Mouse (Mus musculus) C2C12 (cell line): ENCODE data around the gene Greb1. TPM values are rescaled to one million over a fixed set of nuclear protein-coding genes. Genes with fewer than 3 reads are reported as not detected.

Source experiments
- H3K27me3 ChIP-seq: one replicate; pipeline ENCODE4 v1.6.1; 2011; ENCODE audit not compliant: control insufficient read depth, insufficient read depth, insufficient read length
- H3K36me3 ChIP-seq: one replicate; pipeline ENCODE4 v1.6.1; 2011; ENCODE audit not compliant: control insufficient read depth, insufficient read depth
- H3K4me3 ChIP-seq: one replicate; pipeline ENCODE4 v1.5.1; 2011; ENCODE audit warnings: mild to moderate bottlenecking, control low read depth; ENCODE audit not compliant: poor library complexity, insufficient read depth, severe bottlenecking
- H3K79me2 ChIP-seq: one replicate; pipeline ENCODE4 v1.6.1; 2011; ENCODE audit not compliant: control insufficient read depth, insufficient read depth
- H3K79me3 ChIP-seq: one replicate; pipeline ENCODE4 v1.6.1; 2011; ENCODE audit warnings: low read depth, control low read depth
- H3ac ChIP-seq: one replicate; pipeline ENCODE3; 2011; ENCODE audit warnings: low read depth; ENCODE audit not compliant: control insufficient read depth, insufficient read length
- CEBPB ChIP-seq: IDR thresholded peaks from one replicate; pipeline ENCODE4 v1.6.1; 2011; ENCODE audit warnings: low read depth, mild to moderate bottlenecking, control low read depth, moderate library complexity
- CTCF ChIP-seq: IDR thresholded peaks from one replicate; pipeline ENCODE4 v1.5.1; 2011; ENCODE audit not compliant: control insufficient read depth, insufficient read depth, insufficient read length
- FOSL1 ChIP-seq: IDR thresholded peaks from one replicate; pipeline ENCODE4 v1.8.0; 2011; ENCODE audit warnings: mild to moderate bottlenecking, low read length; ENCODE audit not compliant: poor library complexity, insufficient read depth, severe bottlenecking
- MAX ChIP-seq: IDR thresholded peaks from one replicate; pipeline ENCODE4 v1.6.1; 2011; ENCODE audit warnings: mild to moderate bottlenecking, control low read depth
- MYOD1 ChIP-seq: IDR thresholded peaks from one replicate; pipeline ENCODE4 v1.6.1; 2011; ENCODE audit warnings: low read depth; ENCODE audit not compliant: control insufficient read depth, insufficient read length
- MYOG ChIP-seq: IDR thresholded peaks from one replicate; pipeline ENCODE4 v1.6.1; 2011; ENCODE audit not compliant: control insufficient read depth, insufficient read length; ENCODE audit errors: extremely low read depth
- USF1 ChIP-seq: IDR thresholded peaks from one replicate; pipeline ENCODE4 v1.6.1; 2011; ENCODE audit warnings: low read depth, mild to moderate bottlenecking, control low read depth, moderate library complexity
- polyA plus RNA-seq: library from polyadenylated mRNA; unstranded; fragments of >200 nt; fragmentation: generic; extraction: Trizol; gene quantifications from one replicate; pipeline ENCODE4 v1.2.1, GENCODE M21; 2012; ENCODE audit warnings: missing spikeins

The Greb1 gene
- polyA plus RNA-seq, 1 experiment, result 0.04 TPM

DNA sequence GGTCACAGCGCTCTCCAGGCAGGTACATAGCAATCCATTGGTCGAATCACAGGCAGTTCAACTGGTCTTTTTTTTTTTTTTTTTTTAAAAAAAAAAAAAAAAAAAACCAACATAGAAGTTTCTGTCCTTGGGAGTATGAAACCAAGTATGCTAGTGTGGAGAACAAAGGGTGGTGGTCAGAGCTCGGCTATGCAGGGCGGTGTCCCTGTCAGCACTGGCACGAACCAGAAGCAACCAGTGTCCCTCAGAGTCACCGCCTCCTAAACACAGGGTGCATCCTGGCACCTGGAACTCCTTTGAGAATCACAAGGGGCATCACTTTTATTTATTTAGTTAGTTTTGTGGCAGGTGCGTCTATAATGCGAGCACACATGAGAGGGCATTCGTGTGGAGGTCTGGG, 47.1 kb downstream of the Greb1 start:
- Histone ChIP-seq H3K79me2 (no peaks in the 10 kb centered on the region), H3K36me3 (no peaks in the 10 kb centered on the region), H3K4me3 (no peak overlapping the region), H3K79me3 (no peaks in the 10 kb centered on the region), H3ac (no peak overlapping the region), H3K27me3 (peaks cover 36% of the 10 kb centered on the region)
- TF ChIP-seq CEBPB (no peak), MYOG (no peak), CTCF (no peak), MYOD1 (no peak), USF1 (no peak), FOSL1 (no peak), MAX (no peak)

DNA sequence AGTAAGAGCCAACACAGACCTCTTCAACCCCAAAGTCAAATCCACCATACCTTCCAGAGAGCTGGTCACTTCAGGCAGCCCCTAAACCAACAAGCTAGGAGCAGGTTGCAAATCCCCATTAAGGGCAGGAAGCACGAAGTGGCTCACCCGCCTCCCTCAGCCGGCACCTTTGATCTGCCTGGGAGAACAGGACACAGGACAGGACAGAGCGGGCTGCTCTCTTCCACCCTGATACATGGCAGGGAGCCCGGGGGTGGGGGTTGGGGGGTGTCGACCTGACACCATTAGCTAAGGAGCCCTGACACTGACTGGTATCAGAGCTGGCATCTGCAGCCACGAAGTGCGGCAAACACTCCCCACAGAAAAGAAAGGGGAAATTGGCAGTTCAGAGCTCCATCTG, 47.6 kb downstream of the Greb1 start:
- H3K79me2 ChIP-seq, result no peaks in the 10 kb centered on the region
- no peaks in the 10 kb centered on the region for H3K79me3 ChIP-seq
- TF ChIP-seq MYOG (no peak), MYOD1 (no peak), MAX (no peak), CEBPB (no peak), USF1 (no peak), CTCF (no peak), FOSL1 (no peak)
- peaks cover 36% of the 10 kb centered on the region for H3K27me3 ChIP-seq
- no peak overlapping the region for H3ac ChIP-seq
- no peak overlapping the region for H3K4me3 ChIP-seq
- no peaks in the 10 kb centered on the region for H3K36me3 ChIP-seq

DNA sequence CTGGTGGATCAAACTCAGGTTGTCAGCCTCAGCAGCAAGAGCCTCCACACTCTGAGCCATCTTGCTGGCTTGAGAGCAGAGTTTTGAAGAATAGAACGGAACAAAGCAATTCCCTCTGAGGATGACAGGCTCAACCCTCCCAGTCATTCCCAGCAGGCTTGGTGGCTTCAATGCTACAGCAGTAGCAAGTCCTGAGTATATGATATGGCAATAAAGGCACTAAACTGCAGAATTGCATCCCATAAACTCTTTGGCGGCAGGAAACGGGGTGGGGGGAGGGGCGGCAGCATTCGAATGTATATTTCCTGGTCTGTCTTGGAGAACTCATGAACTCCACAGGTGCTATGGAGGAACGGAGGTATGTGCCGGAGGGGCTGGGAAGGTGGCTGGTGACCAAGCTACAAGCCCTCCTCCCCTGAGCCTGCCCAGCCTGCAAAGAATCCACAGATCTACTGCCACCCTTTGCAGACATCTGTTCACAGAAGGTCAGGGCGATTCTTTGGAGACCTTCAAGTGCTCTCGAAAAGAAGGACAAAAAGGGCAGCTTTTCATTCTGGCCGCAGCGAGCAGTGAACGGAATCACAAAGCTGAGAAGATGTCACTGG, 48.3 kb downstream of the Greb1 start:
- Histone ChIP-seq H3K4me3 (no peak overlapping the region), H3K27me3 (peaks cover 36% of the 10 kb centered on the region), H3K36me3 (no peaks in the 10 kb centered on the region), H3K79me2 (no peaks in the 10 kb centered on the region), H3K79me3 (no peaks in the 10 kb centered on the region), H3ac (no peak overlapping the region)
- TF ChIP-seq MYOG, result no peak
- no peak for TF ChIP-seq MYOD1
- no peak for TF ChIP-seq MAX
- no peak for TF ChIP-seq CEBPB
- no peak for TF ChIP-seq USF1
- no peak for TF ChIP-seq CTCF

DNA sequence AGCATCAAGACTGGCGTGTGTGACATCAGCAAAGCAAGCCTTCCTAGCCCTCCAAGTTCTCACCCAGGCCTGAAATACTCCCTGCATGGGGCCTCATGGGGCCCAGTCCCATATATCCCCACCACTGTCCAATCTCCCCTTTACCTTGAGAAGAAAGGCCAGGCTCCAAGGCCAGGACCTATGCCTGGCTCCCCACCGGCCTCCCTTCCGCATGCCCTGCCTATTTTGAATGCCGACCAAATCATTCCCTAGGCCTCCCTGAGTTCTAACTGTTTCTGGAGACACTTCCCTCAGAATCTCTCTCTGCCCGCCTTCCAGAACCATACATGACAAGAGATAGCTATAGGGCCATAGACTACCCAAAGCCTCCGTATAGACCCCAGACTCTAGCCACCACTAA, 49.1 kb downstream of the Greb1 start:
- H3K4me3 ChIP-seq, result no peak overlapping the region
- no peaks in the 10 kb centered on the region for H3K79me2 ChIP-seq
- H3K79me3 ChIP-seq, result no peaks in the 10 kb centered on the region
- H3K36me3 ChIP-seq, result no peaks in the 10 kb centered on the region
- peaks cover 36% of the 10 kb centered on the region for H3K27me3 ChIP-seq
- no peak for TF ChIP-seq MYOG
- no peak overlapping the region for H3ac ChIP-seq

DNA sequence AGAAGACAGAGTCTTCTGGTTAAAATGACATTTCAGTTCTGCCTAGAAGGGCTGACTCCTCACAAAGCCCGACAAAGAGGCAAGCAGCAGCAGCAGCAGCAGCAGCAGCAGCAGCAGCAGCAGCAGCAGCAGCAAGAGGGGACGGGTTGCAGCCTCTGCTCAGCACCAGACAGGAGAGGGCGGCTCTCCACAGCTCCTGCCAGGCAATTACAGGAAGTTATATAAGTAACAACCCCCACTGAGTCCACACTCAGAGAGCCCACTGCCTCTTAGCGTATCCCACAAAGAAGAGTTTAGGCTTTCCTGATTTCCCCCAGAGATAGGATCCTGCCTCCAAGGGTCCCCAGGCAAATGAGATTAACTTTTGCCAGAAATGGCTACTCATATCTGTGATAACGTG, 60.6 kb downstream of the Greb1 start:
- Histone ChIP-seq H3K36me3 (no peaks in the 10 kb centered on the region), H3K27me3 (peaks cover 25% of the 10 kb centered on the region), H3K4me3 (no peak overlapping the region), H3K79me2 (no peaks in the 10 kb centered on the region), H3ac (no peak overlapping the region), H3K79me3 (no peaks in the 10 kb centered on the region)
- TF ChIP-seq CEBPB, result no peak
- TF ChIP-seq MAX, result no peak
- TF ChIP-seq CTCF, result no peak
- no peak for TF ChIP-seq FOSL1
- no peak for TF ChIP-seq MYOG
- TF ChIP-seq MYOD1, result no peak
- TF ChIP-seq USF1, result no peak

DNA sequence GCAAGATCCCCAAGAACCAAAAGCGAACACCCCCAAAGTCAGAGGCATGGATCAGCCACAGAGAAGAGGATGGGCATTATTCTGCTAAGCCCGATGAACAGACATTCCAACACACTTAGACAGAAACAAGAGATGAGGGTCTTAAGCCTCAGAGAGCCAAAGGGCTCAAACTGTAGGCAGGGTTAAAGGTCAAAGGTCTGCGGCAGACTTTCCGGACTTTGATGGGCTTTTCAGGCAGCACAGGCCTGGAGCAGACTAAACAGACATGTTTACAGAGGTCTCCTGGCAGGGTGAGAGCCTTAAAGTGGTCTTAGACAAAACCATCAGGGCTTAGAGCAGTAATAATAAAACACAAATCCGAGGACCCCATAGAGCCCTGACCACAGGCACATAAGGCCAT, 63.4 kb downstream of the Greb1 start:
- H3K27me3 ChIP-seq, result peaks cover 33% of the 10 kb centered on the region
- H3K4me3 ChIP-seq, result no peak overlapping the region
- TF ChIP-seq MYOG (no peak), FOSL1 (no peak), MYOD1 (no peak), USF1 (no peak), CEBPB (no peak), CTCF (no peak), MAX (no peak)
- no peaks in the 10 kb centered on the region for H3K79me2 ChIP-seq
- no peaks in the 10 kb centered on the region for H3K36me3 ChIP-seq
- H3K79me3 ChIP-seq, result no peaks in the 10 kb centered on the region
- H3ac ChIP-seq, result no peak overlapping the region
